Mouse (Mus musculus): ENCODE results near the gene Morc1. TPM values are rescaled to one million over a fixed set of nuclear protein-coding genes. Genes with fewer than 3 reads are reported as not detected.

Morc1 gene
- polyA plus RNA-seq (2012; rRNA removed), result 0.15 TPM in 1 of 2 replicates, not detected in the other

DNA sequence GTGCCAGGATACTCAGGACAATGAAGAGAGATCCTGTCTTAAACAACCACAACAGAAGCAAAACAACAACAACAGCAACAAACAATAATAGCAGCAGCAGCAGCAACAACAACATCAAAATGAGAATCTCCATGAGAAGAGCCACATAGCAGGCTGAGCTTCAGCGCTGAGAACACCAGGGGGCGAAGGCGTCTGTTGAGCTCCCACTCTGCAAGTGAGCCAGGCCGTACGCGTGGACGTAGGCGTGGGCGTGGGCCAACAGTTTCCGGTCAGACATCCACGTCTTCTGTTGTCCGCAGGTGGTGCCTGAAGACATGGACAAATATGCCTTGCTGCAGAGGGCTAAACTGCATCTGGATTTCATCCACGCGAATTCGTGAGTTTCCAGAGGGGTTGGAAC lies at the start of gene Morc1:
Gene Morc1, plus strand, starts transcription at position 211 of the 400 bp plus-strand sequence.
- WGBS, result 94% methylated on average over 15 of the region's 15 CpGs
- no peak for DNase-seq
- Histone ChIP-seq H3K4me3 (replicated peaks; ENCODE audit: extremely low read depth, low read depth, low read length) (no peak within 1 kb of the TSS), H3K4me1 (ENCODE audit: control insufficient read depth, insufficient read depth, low read length) (no peaks in the 10 kb centered on the region)
- no peak for TF ChIP-seq POLR2A (IDR thresholded peaks at IDR 0.05; ENCODE audit: borderline replicate concordance, extremely low read depth, low read depth, low read length)

GRCm38 (mm10) chr16:48383582-48384257 lies 47.3 kb upstream of the Morc1 start:
- no peaks in the 10 kb centered on the region for H3K4me1 ChIP-seq (ENCODE audit: control insufficient read depth, insufficient read depth, low read length)
- DNase-seq, result no peak
- H3K4me3 ChIP-seq (replicated peaks; ENCODE audit: extremely low read depth, low read depth, low read length), result no peak overlapping the region
- WGBS, result 50% methylated on average over 3 of the region's 3 CpGs
- no peak for TF ChIP-seq POLR2A (IDR thresholded peaks at IDR 0.05; ENCODE audit: borderline replicate concordance, extremely low read depth, low read depth, low read length)
- TF ChIP-seq CTCF (IDR thresholded peaks at IDR 0.05; ENCODE audit: insufficient read depth, low read length), result no peak

GRCm38 (mm10) chr16:48386982-48387381 lies 44.1 kb upstream of the Morc1 start:
- TF ChIP-seq CTCF (IDR thresholded peaks at IDR 0.05; ENCODE audit: insufficient read depth, low read length) (no peak), POLR2A (IDR thresholded peaks at IDR 0.05; ENCODE audit: borderline replicate concordance, extremely low read depth, low read depth, low read length) (no peak)
- no peaks in the 10 kb centered on the region for H3K4me1 ChIP-seq (ENCODE audit: control insufficient read depth, insufficient read depth, low read length)
- 82% methylated on average over 2 of the region's 2 CpGs for WGBS
- no peak overlapping the region for H3K4me3 ChIP-seq (replicated peaks; ENCODE audit: extremely low read depth, low read depth, low read length)
- DNase-seq, result no peak

DNA sequence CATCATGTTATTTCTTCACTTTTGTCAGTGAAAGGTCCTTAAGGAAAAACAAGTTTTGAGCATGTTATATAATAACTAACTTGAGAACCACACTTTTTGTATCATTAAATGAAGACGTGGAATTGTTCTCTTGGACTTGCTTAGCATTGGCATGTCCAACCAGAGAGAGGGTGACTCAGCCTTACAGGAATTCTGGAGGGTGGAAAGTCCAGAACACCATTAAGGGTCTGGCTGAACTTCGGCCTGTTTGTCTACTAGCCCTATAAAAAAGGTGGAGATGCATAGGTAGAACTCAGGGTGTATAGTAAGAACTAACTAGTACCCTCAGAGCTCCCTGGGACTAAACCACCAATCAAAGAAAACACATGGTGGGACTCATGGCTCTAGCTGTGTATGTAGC lies 35.8 kb upstream of the Morc1 start:
- TF ChIP-seq POLR2A (IDR thresholded peaks at IDR 0.05; ENCODE audit: borderline replicate concordance, extremely low read depth, low read depth, low read length) (no peak), CTCF (IDR thresholded peaks at IDR 0.05; ENCODE audit: insufficient read depth, low read length) (no peak)
- Histone ChIP-seq H3K4me1 (ENCODE audit: control insufficient read depth, insufficient read depth, low read length) (no peaks in the 10 kb centered on the region), H3K4me3 (replicated peaks; ENCODE audit: extremely low read depth, low read depth, low read length) (no peak overlapping the region)
- DNase-seq, result no peak
- 75% methylated on average over 2 of the region's 2 CpGs for WGBS

- TF ChIP-seq POLR2A (IDR thresholded peaks at IDR 0.05; ENCODE audit: borderline replicate concordance, extremely low read depth, low read depth, low read length) (no peak), CTCF (IDR thresholded peaks at IDR 0.05; ENCODE audit: insufficient read depth, low read length) (no peak)
- 59% methylated on average over 4 of the region's 4 CpGs for WGBS
- no peak for DNase-seq
These were observed 28.1 kb upstream of the Morc1 start for GRCm38 (mm10) chr16:48402963-48403362.

DNA sequence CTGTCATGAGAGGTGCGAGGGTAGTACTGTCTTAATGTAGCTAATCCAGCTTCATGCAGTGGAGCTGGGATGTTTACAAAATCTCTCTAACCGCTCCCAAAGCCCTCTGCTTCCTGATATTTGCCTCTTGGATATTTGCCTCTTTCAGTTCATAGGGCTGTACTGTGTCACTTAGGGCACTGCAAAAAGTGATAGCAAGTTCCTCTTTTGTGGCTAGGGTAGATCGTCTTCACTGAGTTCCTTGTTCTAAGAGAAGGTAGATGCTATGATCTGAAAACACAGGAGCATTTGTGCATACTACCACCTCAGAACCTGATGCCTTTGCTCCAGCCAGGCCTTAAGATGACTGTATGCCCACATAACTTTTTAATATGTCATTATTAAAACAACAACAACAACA lies 27.6 kb upstream of the Morc1 start:
- TF ChIP-seq CTCF (IDR thresholded peaks at IDR 0.05; ENCODE audit: insufficient read depth, low read length), result no peak
- TF ChIP-seq POLR2A (IDR thresholded peaks at IDR 0.05; ENCODE audit: borderline replicate concordance, extremely low read depth, low read depth, low read length), result no peak
- Histone ChIP-seq H3K4me1 (ENCODE audit: control insufficient read depth, insufficient read depth, low read length) (no peaks in the 10 kb centered on the region), H3K4me3 (replicated peaks; ENCODE audit: extremely low read depth, low read depth, low read length) (no peak overlapping the region)
- no peak for DNase-seq
- WGBS, result 28% methylated on average over 3 of the region's 3 CpGs

More at GRCm38 (mm10) chr16:48402963-48403362, 28.1 kb upstream of the Morc1 start:
- Histone ChIP-seq H3K4me1 (ENCODE audit: control insufficient read depth, insufficient read depth, low read length) (no peaks in the 10 kb centered on the region), H3K4me3 (replicated peaks; ENCODE audit: extremely low read depth, low read depth, low read length) (no peak overlapping the region)

GRCm38 (mm10) chr16:48404009-48404408 lies 27.0 kb upstream of the Morc1 start:
- Histone ChIP-seq H3K4me1 (ENCODE audit: control insufficient read depth, insufficient read depth, low read length) (no peaks in the 10 kb centered on the region), H3K4me3 (replicated peaks; ENCODE audit: extremely low read depth, low read depth, low read length) (no peak overlapping the region)
- TF ChIP-seq CTCF (IDR thresholded peaks at IDR 0.05; ENCODE audit: insufficient read depth, low read length) (no peak), POLR2A (IDR thresholded peaks at IDR 0.05; ENCODE audit: borderline replicate concordance, extremely low read depth, low read depth, low read length) (no peak)
- no peak for DNase-seq

DNA sequence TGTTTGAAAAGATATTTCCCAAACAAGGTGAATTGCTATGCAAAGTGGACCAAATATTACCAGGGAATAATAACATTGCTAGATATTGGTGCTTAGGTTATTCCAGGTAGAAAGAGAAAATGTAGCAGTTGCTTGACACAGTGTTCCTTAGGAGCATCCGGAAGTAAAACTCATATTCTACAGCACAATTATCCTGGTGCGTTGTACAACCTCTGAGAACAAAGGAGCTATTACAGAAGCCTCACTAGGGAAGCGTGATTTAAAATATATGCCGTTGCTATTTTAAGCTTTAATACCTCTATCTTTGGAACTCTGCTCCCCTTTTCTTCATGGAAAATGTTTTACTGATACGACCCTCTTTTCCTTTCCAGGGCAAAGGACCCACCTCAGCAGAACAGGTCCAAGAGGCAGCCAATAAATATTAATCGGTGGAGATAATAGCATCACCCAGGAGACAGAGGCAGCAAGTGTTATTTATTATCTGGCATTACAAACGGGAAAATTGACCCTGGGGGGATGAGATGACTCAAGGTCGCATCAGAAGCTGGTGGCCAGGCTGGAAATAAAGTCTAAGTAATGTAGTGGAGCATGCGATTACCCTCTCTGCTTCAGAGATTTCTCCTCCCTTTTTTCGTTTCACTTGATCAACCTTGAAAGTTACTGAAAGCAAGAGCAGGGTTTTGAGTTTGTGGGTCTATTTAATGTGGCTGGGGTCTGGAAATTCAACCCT lies 25.2 kb upstream of the Morc1 start:
- no peak overlapping the region for H3K4me3 ChIP-seq (replicated peaks; ENCODE audit: extremely low read depth, low read depth, low read length)
- WGBS, result 76% methylated on average over 10 of the region's 10 CpGs

DNA sequence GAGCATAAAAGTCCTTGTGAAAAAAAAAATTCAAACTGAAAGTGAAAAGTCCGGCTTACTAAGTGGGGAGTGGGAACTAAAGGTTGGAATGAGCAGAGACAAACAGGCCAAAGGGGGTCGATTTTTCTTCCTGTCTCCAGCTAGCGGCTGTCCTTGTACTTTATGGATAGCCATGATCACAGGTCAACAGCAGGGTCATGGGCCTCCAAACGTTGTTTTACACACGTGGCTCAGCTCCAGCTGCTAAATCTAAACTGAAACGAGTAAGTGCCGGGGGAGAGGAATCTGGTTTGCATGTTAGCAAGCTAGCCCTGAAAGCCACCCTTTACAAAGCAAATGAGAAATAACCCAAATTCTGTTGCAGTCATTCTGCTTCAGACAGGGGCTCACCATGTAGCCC lies 21.5 kb upstream of the Morc1 start:
- no peaks in the 10 kb centered on the region for H3K4me1 ChIP-seq (ENCODE audit: control insufficient read depth, insufficient read depth, low read length)
- TF ChIP-seq POLR2A (IDR thresholded peaks at IDR 0.05; ENCODE audit: borderline replicate concordance, extremely low read depth, low read depth, low read length) (no peak), CTCF (IDR thresholded peaks at IDR 0.05; ENCODE audit: insufficient read depth, low read length) (no peak)
- WGBS, result 27% methylated on average over 7 of the region's 7 CpGs
- no peak overlapping the region for H3K4me3 ChIP-seq (replicated peaks; ENCODE audit: extremely low read depth, low read depth, low read length)
- no peak for DNase-seq

More for the DNA sequence above, 25.2 kb upstream of the Morc1 start:
- DNase-seq, result no peak
- H3K4me1 ChIP-seq (ENCODE audit: control insufficient read depth, insufficient read depth, low read length), result no peaks in the 10 kb centered on the region
- TF ChIP-seq POLR2A (IDR thresholded peaks at IDR 0.05; ENCODE audit: borderline replicate concordance, extremely low read depth, low read depth, low read length) (no peak), CTCF (IDR thresholded peaks at IDR 0.05; ENCODE audit: insufficient read depth, low read length) (no peak)

GRCm38 (mm10) chr16:48410125-48410524 lies 20.9 kb upstream of the Morc1 start:
- TF ChIP-seq CTCF (IDR thresholded peaks at IDR 0.05; ENCODE audit: insufficient read depth, low read length) (no peak), POLR2A (IDR thresholded peaks at IDR 0.05; ENCODE audit: borderline replicate concordance, extremely low read depth, low read depth, low read length) (no peak)
- DNase-seq, result no peak
- no peak overlapping the region for H3K4me3 ChIP-seq (replicated peaks; ENCODE audit: extremely low read depth, low read depth, low read length)
- no peaks in the 10 kb centered on the region for H3K4me1 ChIP-seq (ENCODE audit: control insufficient read depth, insufficient read depth, low read length)
- 64% methylated on average over 3 of the region's 3 CpGs for WGBS
